Mouse (Mus musculus) thymus, adult 2 months (tissue): ENCODE results near the gene Abca4. TPM values are rescaled to one million over a fixed set of nuclear protein-coding genes. Genes with fewer than 3 reads are reported as not detected.

Experiments used
- DNase-seq: peaks from one replicate; pipeline ENCODE4 v3.0.0; 2021
- H3K27ac ChIP-seq: fragments of 200-500 bp; 2 replicates; pipeline ENCODE4 v1.5.1; 2012; ENCODE audit warnings: low read length, control low read depth; ENCODE audit not compliant: control insufficient read depth, insufficient read depth
- H3K27me3 ChIP-seq: fragments of 200-500 bp; 2 replicates; pipeline ENCODE4 v1.6.1; 2012; ENCODE audit warnings: mild to moderate bottlenecking, low read length, moderate library complexity, mixed read lengths; ENCODE audit not compliant: control insufficient read depth, insufficient read depth
- H3K36me3 ChIP-seq: fragments of 200-500 bp; 2 replicates; pipeline ENCODE4 v1.6.1; 2012; ENCODE audit warnings: mild to moderate bottlenecking, low read length, moderate library complexity; ENCODE audit not compliant: control insufficient read depth, insufficient read depth
- H3K4me1 ChIP-seq: fragments of 200-500 bp; replicated peaks from 2 replicates; pipeline ENCODE4 v1.6.1; 2012; ENCODE audit warnings: low read length; ENCODE audit not compliant: control insufficient read depth, insufficient read depth
- H3K4me3 ChIP-seq: fragments of 200-500 bp; 2 replicates; pipeline ENCODE4 v1.5.1; 2012; ENCODE audit warnings: mild to moderate bottlenecking, low read length, control low read depth, moderate library complexity; ENCODE audit not compliant: control insufficient read depth, insufficient read depth
- CTCF ChIP-seq: fragments of 200-500 bp; IDR thresholded peaks from 2 replicates; pipeline ENCODE4 v1.5.1; 2012; ENCODE audit warnings: mild to moderate bottlenecking, control low read depth, low read length, moderate library complexity, borderline replicate concordance; ENCODE audit not compliant: control insufficient read depth, poor library complexity, insufficient read depth; ENCODE audit errors: extremely low read depth
- POLR2A ChIP-seq: fragments of 200-500 bp; IDR thresholded peaks from 2 replicates; pipeline ENCODE4 v1.6.1; 2012; ENCODE audit warnings: mild to moderate bottlenecking, low read length, control low read depth, moderate library complexity; ENCODE audit not compliant: control insufficient read depth, poor library complexity, insufficient read depth; ENCODE audit errors: extremely low read depth
- WGBS: fragments of 180-500 bp; shearing (Covaris S2); methylation state at CpG from one replicate; pipeline ENCODE4 v1.1.7; 2018; 5-methylcytosine and 5-hydroxymethylcytosine counted together
- polyA plus RNA-seq: library from polyadenylated mRNA; depleted of rRNA; stranded (reverse); fragments of >200 nt; gene quantifications from 2 replicates; pipeline ENCODE4 v1.2.3, GENCODE M21; 2012

Gene Abca4
- polyA plus RNA-seq, 1 experiment, result 0.58 TPM

DNA sequence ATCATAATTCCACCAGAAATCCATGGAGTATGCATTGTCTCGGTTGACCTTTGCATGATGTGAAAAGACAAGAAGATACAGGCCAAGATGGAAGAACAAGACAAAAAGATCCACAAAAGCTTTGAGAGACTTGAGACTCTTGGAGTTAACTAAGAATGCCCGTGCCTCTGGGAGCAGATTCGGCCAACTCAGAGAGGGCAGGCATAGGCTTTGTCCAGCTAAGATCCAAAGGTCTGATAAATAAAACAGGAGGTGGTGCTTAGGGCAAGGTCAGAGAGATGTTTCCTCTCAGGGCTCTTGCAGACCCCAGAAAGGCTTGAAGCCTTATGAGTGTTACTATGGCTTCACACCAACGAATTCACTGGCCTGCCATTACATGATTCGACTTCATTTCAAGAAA is 155.8 kb downstream of the Abca4 start:
- Histone ChIP-seq H3K27ac (no peak overlapping the region), H3K36me3 (no peaks in the 10 kb centered on the region), H3K27me3 (no peaks in the 10 kb centered on the region), H3K4me1 (peaks cover 6% of the 10 kb centered on the region), H3K4me3 (no peak overlapping the region)
- no peak for TF ChIP-seq CTCF
- TF ChIP-seq POLR2A, result no peak
- no peak for DNase-seq
- WGBS, result 97% methylated on average over 5 of the region's 5 CpGs

DNA sequence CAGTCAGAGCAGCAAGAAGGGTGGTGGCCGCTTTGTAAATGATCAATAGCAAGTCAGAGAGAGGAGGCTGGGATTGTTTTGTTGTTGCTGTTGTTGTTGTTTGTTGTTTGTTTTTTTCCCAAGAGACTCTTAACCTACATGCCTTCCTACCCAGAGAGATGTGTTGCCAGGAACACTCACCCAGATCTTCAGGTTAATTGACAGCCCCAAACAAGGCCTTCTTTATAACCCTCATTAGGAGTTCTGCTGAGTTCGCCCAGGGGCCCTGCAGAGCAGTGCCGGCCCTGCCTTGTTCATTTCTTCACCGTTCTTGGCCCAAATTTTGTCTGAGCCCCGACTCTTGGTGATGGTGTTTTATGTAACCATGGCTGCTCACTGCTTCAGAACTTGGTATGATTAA is 156.2 kb downstream of the Abca4 start:
- 95% methylated on average over 5 of the region's 5 CpGs for WGBS
- H3K4me1 ChIP-seq, result peaks cover 6% of the 10 kb centered on the region
- no peak overlapping the region for H3K4me3 ChIP-seq
- no peak for DNase-seq
- H3K27me3 ChIP-seq, result no peaks in the 10 kb centered on the region
- H3K27ac ChIP-seq, result no peak overlapping the region
- no peaks in the 10 kb centered on the region for H3K36me3 ChIP-seq
- TF ChIP-seq POLR2A (no peak), CTCF (no peak)

DNA sequence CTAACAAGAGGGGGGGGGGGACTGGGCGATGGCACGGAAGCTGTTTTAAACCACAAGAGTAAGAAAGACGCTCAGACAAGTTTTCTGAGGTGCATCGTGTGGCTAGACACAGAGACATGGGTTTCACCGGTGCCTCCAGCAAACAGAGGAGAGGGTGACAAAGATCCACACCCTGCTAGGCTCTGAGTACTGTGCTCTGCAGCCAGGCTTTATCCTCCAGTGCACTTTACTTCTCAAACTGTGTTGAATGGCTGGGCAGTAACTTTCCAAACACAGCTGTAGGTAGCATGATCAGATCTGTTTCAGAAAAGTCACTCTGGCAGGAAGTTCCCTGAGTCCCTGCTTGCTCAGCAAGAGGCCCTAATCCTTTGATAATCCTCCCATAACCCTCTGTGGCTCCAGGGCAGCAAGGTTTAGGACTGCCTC is 158.1 kb downstream of the Abca4 start:
- no peak overlapping the region for H3K4me3 ChIP-seq
- H3K27me3 ChIP-seq, result no peaks in the 10 kb centered on the region
- no peaks in the 10 kb centered on the region for H3K36me3 ChIP-seq
- DNase-seq, result peak; percentile 15
- H3K4me1 ChIP-seq, result peaks cover 6% of the 10 kb centered on the region
- 7% methylated on average over 5 of the region's 5 CpGs for WGBS
- H3K27ac ChIP-seq, result peak overlapping the region; percentile 48
- TF ChIP-seq CTCF (no peak), POLR2A (no peak)

DNA sequence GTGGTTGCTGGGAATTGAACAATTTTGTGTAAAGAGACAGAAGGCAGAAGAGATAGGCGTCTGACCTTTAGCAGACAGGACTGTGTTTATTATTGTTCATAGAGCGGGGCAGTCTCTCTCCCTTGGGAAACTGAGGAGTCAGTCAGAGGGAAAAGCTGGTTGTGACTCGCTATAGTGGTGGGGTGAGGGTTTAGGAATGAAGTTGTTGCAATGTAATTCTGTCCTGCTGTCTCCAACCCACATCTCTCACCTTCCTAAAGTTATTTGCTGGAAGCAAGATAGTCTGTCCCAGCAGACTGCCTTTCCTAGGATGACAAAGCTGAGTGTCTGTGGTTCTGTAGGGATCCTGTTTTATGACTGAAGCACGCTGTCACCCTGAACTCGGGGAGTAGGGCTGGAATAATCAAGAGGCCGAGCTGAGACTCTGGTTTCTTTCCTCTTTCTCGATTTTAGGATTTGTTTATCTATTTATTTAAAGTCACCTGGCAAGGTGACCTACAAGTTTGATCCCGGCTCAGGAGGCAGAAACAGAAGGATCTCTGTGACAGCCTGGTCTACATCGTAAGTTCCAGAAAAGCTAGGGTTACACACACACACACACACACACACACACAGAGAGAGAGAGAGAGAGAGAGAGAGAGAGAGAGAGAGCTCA is 159.6 kb downstream of the Abca4 start:
- 94% methylated on average over 9 of the region's 9 CpGs for WGBS
- TF ChIP-seq POLR2A (no peak), CTCF (no peak)
- peaks cover 6% of the 10 kb centered on the region for H3K4me1 ChIP-seq
- no peak overlapping the region for H3K27ac ChIP-seq
- H3K36me3 ChIP-seq, result no peaks in the 10 kb centered on the region
- H3K27me3 ChIP-seq, result no peaks in the 10 kb centered on the region
- no peak for DNase-seq
- H3K4me3 ChIP-seq, result no peak overlapping the region

DNA sequence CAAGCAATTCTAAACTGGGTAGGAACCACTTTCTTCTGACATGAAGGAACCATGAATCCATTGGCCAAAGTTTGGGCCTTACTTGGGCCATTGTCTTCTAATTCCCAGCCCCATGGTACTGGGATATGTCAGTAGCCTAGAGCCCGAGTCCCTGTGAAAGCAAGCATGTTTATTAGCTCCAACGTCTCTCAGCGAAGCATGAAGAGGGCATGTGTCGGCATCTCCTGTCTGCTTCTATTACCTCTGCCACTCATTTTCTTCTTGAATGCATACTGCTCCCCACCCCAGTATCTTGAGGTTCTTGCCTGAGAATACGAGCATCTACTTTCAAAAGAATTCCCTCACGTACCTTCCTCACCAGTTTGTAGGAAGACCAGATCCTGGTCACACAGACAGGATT is 161.5 kb downstream of the Abca4 start:
- 96% methylated on average over 6 of the region's 6 CpGs for WGBS
- no peak overlapping the region for H3K27ac ChIP-seq

DNA sequence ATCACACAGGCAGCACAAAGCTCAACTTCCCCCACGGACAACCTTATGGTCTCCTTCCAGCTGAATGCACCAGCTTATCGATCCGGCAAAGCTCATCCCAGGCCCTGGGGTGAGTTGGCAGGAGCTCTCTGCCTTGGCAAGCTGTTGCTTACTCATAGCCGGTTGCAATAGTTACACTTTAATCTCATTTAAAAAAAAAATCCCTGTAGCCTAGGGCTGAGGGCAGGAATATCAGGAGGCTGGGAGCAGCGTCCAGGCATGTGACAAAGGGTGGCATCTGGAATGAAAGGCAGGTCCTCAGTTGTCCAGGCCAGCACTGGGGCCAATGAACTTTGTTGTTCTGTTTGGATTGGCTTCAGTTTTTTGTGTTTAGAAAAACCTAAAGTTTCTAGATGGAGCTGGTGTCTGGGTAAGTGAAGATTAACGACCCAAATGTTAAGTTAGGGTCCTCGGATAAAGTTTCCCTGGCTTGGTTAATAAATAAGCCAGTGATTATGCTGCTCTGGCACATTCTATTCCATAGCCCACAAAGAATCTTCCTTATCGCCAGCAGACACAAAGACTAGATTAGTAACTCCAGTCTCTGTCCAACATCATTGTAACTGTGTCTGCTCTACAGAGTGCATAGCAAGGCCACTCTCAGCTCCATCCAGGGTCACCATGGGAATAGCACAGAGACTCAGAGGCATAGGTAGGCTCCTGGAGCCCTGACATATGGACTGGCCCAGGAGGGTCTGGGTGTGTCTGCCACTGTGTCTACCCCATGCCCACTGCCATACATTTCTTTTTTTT is 162.2 kb downstream of the Abca4 start:
- TF ChIP-seq CTCF (no peak), POLR2A (no peak)
- no peaks in the 10 kb centered on the region for H3K36me3 ChIP-seq
- no peak overlapping the region for H3K27ac ChIP-seq
- 95% methylated on average over 8 of the region's 8 CpGs for WGBS
- peaks cover 6% of the 10 kb centered on the region for H3K4me1 ChIP-seq
- H3K27me3 ChIP-seq, result no peaks in the 10 kb centered on the region
- no peak for DNase-seq
- H3K4me3 ChIP-seq, result no peak overlapping the region

More for the DNA sequence above, 161.5 kb downstream of the Abca4 start:
- peaks cover 6% of the 10 kb centered on the region for H3K4me1 ChIP-seq
- no peaks in the 10 kb centered on the region for H3K27me3 ChIP-seq
- H3K4me3 ChIP-seq, result no peak overlapping the region
- TF ChIP-seq CTCF (no peak), POLR2A (no peak)
- no peak for DNase-seq
- no peaks in the 10 kb centered on the region for H3K36me3 ChIP-seq
